Mouse (Mus musculus) telencephalon, adult 2 months (tissue): Measurements from ENCODE around the gene Lingo3.
A peak's percentile ranks its signal among the peaks of the same experiment; 100 is the strongest.

Source experiments
- DNase-seq: peaks from one replicate; pipeline ENCODE4 v3.0.0-alpha.2; 2011; ENCODE audit warnings: low read depth, low spot score

Lingo3 gene

DNA sequence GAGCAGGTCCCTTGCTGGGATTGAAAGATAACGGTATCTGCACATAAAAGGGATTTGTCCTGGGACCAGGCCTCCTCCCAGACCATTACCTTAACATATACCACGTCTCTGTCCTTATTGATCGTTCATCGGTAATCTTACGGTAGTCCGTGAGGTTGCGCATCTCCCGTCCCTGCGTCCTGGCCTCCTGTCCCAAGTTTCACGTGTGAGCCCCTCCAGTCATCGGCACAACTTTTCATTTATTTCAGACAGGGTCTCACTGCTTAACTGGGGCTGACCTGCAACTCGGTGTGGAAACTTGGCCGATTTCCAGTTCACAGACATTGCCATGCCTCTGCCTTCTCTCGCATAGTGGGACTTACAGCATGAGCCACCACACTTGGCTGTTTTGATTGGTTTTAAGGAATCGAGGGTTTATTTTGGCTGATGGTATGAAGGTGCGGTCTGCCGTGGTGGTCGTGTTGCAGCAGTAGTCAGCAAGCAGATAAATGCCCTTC lies 44.7 kb downstream of the Lingo3 start:
- DNase-seq, result no peak

DNA sequence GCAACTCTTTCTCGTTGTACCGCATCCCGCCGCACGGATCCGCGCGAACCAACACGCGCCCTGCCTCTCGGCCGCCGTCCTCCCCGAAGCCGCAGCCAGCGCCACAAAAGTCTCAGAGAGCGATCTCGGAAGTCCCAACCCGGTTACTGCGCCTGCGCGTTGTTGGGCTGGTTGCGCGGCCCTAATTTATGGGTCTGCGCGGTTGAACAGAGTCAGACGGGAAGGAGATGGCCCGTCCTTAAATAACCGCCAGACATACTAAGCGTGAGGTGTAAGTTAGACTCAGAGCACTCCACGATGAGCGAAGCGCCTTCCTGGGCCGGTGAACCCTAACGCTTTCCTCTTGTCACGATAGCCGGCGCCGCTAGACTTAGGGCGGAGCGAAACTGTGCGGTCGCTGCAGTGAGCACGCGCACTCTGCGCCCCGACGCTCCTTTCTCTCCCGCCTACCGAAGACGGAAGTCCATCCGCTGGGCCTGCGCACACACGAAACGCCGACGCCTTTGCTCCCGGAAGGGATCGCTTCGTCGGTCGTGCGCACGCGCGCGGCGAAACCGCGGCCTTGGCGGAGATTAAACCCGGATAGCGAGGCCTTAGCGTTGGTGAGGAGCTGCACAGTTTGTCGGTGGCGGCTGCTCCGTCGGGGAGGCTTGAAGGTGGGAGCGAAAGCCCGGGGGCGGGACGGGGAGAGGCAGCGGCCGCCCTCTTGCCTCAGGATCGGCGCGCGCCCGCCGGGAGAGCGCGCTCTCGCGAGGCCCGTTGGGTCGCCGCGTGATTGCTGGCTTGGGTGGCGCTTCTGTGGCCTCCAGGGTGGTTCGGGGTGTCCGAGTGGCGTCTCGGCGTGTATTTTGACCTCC lies 45.5 kb downstream of the Lingo3 start, which contains the start of the genes Sf3a2 and Plekhj1:
Gene Sf3a2 (plus strand): TSS at position 49 of the 857 bp plus-strand sequence.
Gene Plekhj1 (minus strand): TSS at position 477 of the 857 bp plus-strand sequence.
- peak; percentile 99 for DNase-seq

DNA sequence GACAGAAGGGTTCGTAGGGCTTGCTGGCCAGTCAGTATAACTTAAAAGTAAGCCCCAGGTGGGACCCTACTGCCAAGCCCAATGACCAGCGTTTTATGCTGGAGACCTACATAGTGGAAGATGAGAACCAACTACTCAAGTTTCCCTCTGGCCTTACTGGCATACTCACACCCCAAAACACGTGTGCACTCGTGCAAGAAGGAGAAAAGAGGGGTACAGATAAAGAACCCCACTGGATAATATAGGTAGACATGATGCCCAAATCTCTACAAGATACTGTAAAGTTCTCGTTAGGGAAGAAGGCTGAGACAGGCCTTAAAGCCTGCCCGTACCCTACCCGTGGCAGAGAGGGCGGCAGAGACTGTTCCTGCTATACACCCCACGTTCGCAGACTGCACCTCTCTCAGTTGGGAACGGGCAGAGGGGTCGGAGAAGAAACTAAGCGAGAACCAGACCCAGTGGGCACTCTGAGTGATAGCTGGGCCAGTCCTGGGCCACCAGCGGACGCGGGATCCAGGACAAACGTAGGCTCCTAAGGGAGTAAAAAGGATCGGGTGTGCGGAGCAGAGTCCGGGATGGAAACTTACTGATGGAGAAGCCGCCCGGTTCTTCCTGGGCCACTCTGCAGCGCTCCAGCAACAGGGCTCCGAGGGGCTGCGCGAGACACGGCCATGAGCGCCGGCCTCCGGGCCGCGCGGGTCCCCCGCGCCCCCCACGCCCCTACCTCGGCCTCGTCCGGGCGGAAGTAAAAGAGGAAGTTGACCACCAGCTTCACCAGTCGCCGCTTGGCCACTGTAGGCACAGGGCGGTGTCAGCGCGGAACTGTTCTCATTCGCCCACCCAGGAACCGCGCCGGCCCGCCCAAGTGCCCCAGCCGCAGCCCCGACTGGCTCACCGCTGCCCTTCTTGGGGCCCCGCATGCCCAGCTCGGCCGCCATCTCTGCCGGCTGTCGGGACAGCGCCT lies 46.4 kb downstream of the Lingo3 start:
- DNase-seq, result peak; percentile 51

DNA sequence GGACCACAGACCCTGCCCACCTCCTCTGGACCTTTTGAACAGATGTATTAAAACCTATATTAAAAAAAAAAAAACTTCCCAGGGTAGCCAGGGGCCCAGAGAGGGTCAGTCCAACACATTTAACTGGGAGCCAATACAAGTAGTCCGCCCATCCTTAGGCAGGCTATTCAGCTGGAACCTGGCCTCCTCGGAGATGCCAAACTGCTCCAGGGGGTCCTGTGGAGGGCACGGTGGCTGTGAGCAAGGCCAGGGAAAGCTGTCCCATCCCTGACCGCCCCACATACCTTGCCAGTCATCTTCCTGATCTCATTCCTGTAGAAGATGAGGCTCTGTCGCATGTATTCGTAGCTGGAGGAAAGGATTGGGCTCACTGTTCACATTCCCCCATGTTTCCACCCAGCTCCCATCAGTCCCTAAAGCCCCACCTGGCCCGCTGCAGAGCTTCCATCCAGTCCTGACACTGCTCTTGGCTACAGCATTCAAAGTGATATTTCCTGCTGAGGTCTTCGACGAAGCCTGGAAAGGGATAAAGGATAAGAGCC lies 47.5 kb downstream of the Lingo3 start:
- DNase-seq, result no peak

DNA sequence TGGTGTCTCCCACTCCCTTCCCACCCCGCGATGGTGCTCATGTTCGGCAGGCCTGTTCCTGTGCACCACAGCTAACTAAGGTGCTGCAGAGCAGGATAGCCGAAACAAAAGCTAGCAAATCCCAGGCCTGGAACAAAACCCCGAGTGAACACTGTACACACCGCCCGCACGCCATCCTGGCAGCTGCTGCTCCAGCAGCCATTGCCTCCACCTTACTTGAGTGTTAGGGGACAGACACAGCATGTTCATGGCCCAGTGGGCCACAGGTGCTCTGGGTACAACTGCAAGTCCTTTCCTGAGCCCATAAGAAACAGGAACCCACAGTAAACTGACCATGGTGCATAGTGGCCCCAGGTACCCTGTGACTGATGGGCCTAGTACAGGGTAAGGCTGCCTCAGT lies 49.1 kb downstream of the Lingo3 start:
- no peak for DNase-seq

DNA sequence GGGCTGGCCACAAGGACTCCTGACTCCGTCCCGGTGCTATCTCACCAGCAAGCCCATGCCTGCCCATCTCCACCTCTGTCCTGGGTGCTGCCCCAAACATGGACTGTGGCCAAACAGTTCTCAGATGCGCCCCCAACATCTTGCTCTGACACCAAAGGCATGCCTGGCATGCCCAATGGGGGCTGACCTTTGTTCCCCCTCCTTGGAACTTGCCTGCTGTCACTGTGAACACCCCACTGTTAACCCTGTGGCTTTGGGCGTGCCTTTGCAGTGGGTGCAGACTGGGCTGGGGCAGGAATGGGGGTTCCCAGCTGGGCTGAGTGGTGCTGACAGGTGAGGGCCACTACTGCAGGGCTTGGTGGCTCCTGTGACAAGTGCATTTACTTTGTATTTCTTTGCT lies 50.0 kb downstream of the Lingo3 start:
- DNase-seq, result no peak

DNA sequence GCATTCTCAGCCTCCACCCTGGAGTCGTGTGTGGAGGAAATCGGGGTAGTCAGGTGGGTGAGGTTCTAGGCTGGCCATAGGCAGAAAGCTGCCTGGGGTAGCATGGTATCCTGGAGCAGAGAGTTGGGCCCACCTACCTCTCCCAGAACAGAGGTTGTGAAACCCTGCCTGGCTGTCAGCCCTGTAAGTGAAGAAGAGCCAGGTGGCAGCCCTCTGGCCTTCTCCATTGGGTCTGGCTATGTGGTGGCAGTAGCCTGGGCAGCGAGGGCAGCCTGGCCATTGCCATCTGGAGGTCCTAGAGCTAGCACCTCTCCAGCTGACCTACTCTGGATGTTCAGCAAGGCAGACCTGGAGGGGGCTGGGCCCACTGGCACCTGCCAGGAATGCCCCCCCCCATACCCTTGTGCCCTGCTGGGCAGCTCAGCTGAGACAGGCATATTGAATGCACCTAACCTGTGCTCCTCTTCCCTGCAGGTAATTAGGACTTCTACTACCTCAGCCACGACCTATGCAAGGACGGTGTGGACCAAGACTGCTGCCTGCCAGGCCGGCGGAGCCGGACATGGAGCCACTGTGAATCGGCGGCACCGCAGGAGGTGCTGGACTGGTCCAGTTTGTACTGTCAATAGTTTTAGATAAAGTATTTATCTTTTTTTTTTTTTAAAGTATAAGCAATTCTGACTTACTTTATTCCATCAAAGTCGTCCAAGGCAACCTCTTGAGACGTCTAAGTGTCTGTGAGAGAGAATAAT lies 50.6 kb downstream of the Lingo3 start:
- no peak for DNase-seq

DNA sequence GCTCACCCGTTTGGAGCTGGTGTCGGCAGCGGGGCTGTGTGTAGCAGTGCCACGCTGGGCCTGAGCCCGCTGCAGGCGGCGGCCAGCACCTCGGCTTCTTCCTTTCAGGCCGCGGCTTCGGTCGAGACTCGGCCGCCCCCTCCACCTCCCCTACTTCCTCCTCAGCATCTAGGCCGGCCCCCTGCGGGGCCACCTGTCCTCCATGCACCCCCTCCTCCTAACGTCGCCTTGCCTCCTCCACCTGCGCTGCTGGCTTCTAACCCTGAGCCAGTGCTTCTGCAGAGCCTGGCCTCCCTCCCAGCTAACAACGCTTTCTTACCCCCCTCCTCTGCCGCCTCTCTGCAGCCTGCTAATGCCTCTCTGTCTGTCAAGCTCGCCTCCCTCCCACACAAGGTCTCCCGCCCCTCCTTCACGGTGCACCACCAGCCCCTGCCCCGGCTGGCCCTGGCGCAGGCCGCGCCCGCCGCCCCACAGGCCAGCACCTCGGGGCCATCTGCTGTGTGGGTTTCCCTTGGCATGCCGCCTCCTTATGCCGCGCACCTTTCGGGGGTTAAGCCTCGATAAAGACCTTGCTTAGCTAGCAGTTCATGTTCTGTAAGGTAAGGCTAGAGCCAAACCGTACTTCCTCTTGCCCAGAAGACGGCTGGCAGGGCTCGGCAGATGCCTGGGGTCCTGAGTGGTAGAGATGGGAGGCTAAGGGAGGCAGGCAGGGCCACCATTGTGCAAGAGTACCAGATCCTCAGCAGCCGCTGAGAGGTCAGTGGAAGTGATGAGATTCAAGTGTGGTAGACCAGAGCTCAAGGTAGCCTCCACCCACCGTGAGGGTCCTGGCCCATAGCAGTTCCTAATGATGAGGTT lies 51.4 kb downstream of the Lingo3 start:
- DNase-seq, result no peak

DNA sequence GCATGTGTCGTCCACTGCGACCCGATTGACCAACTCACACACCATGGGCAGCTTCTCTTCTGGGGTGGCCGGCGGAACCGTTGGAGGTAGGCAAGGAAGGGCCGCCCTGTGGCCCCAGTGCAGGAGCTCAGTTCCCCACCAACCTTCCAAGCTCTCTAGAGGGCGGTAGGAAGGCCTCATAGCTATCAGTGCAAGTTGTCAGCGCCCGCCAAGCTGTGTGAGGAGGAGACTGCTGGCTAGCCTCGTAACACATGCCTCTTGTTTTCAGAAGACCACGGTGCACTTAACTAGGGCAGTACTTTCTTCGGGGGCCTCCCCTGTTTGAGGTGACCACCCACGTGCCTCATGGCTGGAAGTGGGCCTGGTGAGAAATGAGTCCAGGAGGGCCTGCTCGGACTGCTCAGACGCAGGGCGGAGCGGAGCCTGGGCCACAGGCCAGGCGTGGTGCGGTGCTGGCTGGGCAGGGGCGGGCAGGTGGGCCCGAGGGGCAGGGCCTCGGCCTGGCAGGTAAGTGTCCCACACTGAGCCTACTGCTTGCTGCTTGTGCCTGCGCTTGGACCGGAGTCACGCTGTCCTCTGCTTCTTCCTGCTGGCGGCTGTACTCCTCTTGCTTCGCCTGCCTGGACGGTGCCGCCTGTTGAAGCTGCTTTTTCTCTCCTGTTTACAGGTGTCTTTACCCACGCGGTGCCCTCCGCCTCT lies 52.2 kb downstream of the Lingo3 start:
- DNase-seq, result no peak

DNA sequence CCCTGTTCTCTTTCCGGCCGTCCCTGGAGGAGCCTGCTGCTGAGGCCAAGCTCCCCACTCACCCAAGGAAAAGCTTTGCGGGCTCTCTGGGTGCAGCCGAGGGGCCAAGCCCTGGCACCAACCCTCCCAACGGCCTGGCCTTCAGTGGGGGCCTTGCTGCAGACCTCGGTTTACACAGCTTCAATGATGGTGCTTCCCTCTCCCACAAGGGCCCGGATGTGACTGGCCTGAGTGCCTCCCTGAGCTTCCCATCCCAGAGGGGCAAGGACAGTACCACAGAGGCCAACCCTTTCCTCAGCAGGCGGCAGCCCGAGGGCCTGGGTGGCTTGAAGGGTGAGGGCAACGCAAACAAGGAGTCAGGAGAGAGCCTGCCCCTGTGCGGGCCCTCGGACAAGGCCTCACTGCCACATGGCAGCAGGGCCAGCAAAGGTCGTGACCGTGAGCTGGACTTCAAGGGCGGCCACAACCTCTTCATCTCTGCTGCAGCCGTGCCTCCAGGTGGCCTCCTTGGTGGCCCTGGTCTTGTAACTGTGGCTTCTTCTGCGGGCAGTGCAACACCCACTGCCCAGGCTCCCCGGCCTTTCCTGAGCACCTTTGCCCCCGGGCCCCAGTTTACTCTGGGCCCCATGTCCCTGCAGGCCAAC lies 53.0 kb downstream of the Lingo3 start:
- no peak for DNase-seq

DNA sequence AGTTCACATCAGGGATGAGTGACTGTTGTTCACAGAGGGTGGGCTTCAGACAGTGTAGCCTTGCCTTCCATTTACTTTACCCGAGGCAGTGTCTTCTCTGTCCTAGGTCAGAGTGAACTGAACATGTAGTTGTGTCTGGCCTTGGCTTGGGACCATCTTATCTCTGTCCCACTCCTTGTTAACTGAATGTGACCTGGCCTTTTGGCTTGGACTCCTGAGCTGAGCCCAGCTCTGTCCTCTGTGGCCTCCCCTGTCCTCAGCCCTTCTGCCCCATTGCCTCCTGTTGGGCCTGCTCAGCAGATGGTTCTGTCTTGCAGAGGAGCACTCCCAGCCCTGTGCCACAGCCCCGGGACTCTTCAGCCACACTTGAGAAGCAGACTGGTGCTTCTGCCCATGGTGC lies 56.3 kb downstream of the Lingo3 start:
- no peak for DNase-seq

DNA sequence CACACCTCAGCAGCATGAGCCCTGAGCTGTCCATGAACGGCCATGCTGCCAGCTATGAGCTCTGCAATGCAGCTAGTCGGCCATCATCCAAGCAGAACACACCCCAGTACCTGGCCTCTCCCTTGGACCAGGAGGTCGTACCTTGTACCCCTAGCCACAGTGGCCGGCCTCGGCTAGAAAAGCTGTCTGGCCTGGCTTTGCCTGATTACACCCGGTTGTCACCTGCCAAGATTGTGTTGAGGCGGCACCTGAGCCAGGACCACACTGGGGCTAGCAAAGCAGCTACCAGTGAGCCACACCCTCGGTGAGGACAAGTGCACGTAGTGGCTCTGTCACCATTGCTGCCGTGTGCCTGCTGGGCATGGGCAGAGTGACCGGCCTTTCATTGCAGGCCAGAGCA lies 57.9 kb downstream of the Lingo3 start:
- no peak for DNase-seq

DNA sequence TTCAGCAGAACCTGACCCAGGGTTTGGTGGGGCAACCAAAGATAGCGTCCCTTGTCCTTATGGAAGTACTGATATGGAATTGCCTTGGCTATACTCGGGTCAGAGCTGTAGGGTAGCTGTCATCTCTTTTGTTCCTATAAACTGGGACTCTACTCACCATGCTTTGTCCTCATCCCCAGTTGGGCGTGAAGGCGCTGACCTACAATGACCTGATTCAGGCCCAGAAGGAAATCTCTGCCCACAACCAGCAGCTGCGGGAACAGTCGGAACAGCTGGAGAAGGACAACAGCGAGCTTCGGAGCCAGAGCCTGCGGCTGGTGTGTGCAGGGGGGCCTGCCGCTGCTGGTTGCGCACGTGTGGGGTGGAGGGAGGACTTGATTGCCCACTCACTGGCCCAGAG lies 59.0 kb downstream of the Lingo3 start:
- DNase-seq, result peak; percentile 47

DNA sequence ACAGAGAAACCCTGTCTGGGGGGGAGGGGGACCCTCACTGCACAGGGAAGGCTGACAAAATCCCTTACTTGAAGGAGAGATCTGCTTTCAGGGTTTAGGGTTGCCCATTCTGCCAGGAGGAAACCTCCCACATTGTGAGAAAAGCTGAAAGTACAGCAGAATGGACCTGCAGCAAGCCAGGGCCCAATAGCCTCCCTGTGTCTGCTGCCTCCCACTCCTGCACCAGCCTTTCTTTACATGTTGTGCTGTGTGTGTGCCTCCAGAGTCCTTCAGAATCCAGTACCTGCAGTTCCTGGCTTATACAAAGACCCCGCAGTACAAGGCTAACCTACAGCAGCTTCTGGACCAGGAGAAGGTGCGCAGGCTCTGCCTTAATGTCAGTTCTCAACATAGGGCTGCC lies 59.5 kb downstream of the Lingo3 start:
- no peak for DNase-seq
